ENCODE assay signal across 25 mouse cellular contexts in genomic region chr17:67687505-67687904, GRCm38 (mm10). TPM values are rescaled to one million over a fixed set of nuclear protein-coding genes. Genes with fewer than 3 reads are reported as not detected.
A peak's percentile ranks its signal among the peaks of the same experiment; 100 is the strongest.
DNase-seq lines count a peak whose midpoint lies in the region; ATAC-seq and TF ChIP-seq lines count a peak whose summit lies in the region.
"Had no signal": no experiment of that assay in that cellular context is flagged by ENCODE, and none has a peak within 500 bp of the region (broad histone marks: within the 10 kb centered on the region; RNA-seq: fewer than 3 reads in every experiment).

No protein-coding gene starts in this region.

- DNase-seq in hindbrain, embryonic 11.5 days (ENCODE audit: low spot score): no peak
- no peak for DNase-seq in neural tube, embryonic 11.5 days (ENCODE audit: low spot score)
- DNase-seq in testis, postnatal 14 days (ENCODE audit: low spot score): no peak
- no peak for DNase-seq in left cerebral cortex, adult 18-20 months (ENCODE audit: low spot score in 2 of 2)
- DNase-seq: adrenal gland, adult 2 months; adrenal gland, postnatal 10 days; adrenal gland, postnatal 25 days; cerebellum, adult 11-12 months; cerebellum, adult 2 months; cerebellum, adult 9-10 months; cerebellum, postnatal 10 days; cerebellum, postnatal 25 days had no signal

- peaks cover 3% of the 10 kb centered on the region; the same call in 1 of the 2 replicates for H3K4me1 ChIP-seq in hindbrain, embryonic 11.5 days (replicated peaks; ENCODE audit: control insufficient read depth, insufficient read depth, low read length)
- no peaks in the 10 kb centered on the region for H3K4me1 ChIP-seq in hindbrain, embryonic 16.5 days (ENCODE audit: control insufficient read depth, insufficient read depth, low read depth, low read length)
- peaks cover 6% of the 10 kb centered on the region; the same call in 1 of the 2 replicates for H3K4me1 ChIP-seq in neural tube, embryonic 11.5 days (ENCODE audit: control insufficient read depth, insufficient read depth, low read length)
- no peaks in the 10 kb centered on the region for H3K4me1 ChIP-seq in neural tube, embryonic 15.5 days
- no peaks in the 10 kb centered on the region; the same call in 1 of the 2 replicates for H3K4me1 ChIP-seq in testis, adult 2 months (ENCODE audit: control insufficient read depth, insufficient read depth, low read length)
- peaks cover 13% of the 10 kb centered on the region; the same call in 1 of the 2 replicates for H3K4me1 ChIP-seq in neural tube, embryonic 13.5 days (replicated peaks)
- H3K4me1 ChIP-seq: forebrain, embryonic 13.5 days; forebrain, embryonic 15.5 days had no signal

- TF ChIP-seq CTCF in testis, adult 2 months (IDR thresholded peaks at IDR 0.05; ENCODE audit: control insufficient read depth, insufficient read depth, insufficient replicate concordance, low read depth, low read length): no peak

- H3K9ac ChIP-seq in hindbrain, embryonic 11.5 days (ENCODE audit: low read depth, low read length): no peak overlapping the region
- no peak overlapping the region for H3K9ac ChIP-seq in hindbrain, embryonic 16.5 days (ENCODE audit: low read depth, low read length)
- H3K9ac ChIP-seq in neural tube, embryonic 11.5 days (ENCODE audit: low read length): no peak overlapping the region
- H3K9ac ChIP-seq in neural tube, embryonic 15.5 days (replicated peaks): no peak overlapping the region
- no peak overlapping the region for H3K9ac ChIP-seq in neural tube, embryonic 13.5 days
- H3K9ac ChIP-seq: embryonic facial prominence, embryonic 12.5 days; forebrain, embryonic 13.5 days; forebrain, embryonic 15.5 days had no signal

- H3K9me3 ChIP-seq in hindbrain, embryonic 11.5 days (ENCODE audit: control insufficient read depth, low read length): no peaks in the 10 kb centered on the region
- no peaks in the 10 kb centered on the region for H3K9me3 ChIP-seq in hindbrain, embryonic 16.5 days (ENCODE audit: control insufficient read depth, low read length)
- H3K9me3 ChIP-seq in neural tube, embryonic 11.5 days (ENCODE audit: control insufficient read depth, low read length): no peaks in the 10 kb centered on the region
- no peaks in the 10 kb centered on the region for H3K9me3 ChIP-seq in neural tube, embryonic 15.5 days (replicated peaks)
- H3K9me3 ChIP-seq in neural tube, embryonic 13.5 days: no peaks in the 10 kb centered on the region
- H3K9me3 ChIP-seq: embryonic facial prominence, embryonic 10.5 days; embryonic facial prominence, embryonic 12.5 days; forebrain, embryonic 13.5 days; forebrain, embryonic 15.5 days had no signal

- 35% methylated on average over 6 of the region's 6 CpGs for WGBS in hindbrain, embryonic 11.5 days
- 35% methylated on average over 6 of the region's 6 CpGs for WGBS in hindbrain, embryonic 16.5 days
- 40% methylated on average over 6 of the region's 6 CpGs for WGBS in neural tube, embryonic 11.5 days
- 33% methylated on average over 6 of the region's 6 CpGs for WGBS in neural tube, embryonic 15.5 days
- 31% methylated on average over 6 of the region's 6 CpGs for WGBS in neural tube, embryonic 13.5 days

- no peak overlapping the region for H3K27ac ChIP-seq in hindbrain, embryonic 11.5 days (ENCODE audit: low read depth, low read length)
- H3K27ac ChIP-seq in hindbrain, embryonic 16.5 days (ENCODE audit: low read depth, low read length): no peak overlapping the region
- no peak overlapping the region for H3K27ac ChIP-seq in neural tube, embryonic 11.5 days (ENCODE audit: low read depth, low read length)
- no peak overlapping the region for H3K27ac ChIP-seq in neural tube, embryonic 15.5 days (replicated peaks)
- H3K27ac ChIP-seq in testis, adult 2 months (ENCODE audit: control insufficient read depth, insufficient read depth, low read depth, low read length): no peak overlapping the region
- no peak overlapping the region for H3K27ac ChIP-seq in neural tube, embryonic 13.5 days (replicated peaks)
- H3K27ac ChIP-seq: embryonic facial prominence, embryonic 12.5 days; forebrain, embryonic 13.5 days; forebrain, embryonic 15.5 days had no signal

- no peaks in the 10 kb centered on the region for H3K36me3 ChIP-seq in hindbrain, embryonic 11.5 days (ENCODE audit: control insufficient read depth, insufficient read depth, low read length)
- H3K36me3 ChIP-seq in hindbrain, embryonic 16.5 days (ENCODE audit: control insufficient read depth, insufficient read depth, low read length): no peaks in the 10 kb centered on the region
- no peaks in the 10 kb centered on the region for H3K36me3 ChIP-seq in neural tube, embryonic 11.5 days (ENCODE audit: control insufficient read depth, insufficient read depth, low read length)
- no peaks in the 10 kb centered on the region for H3K36me3 ChIP-seq in neural tube, embryonic 15.5 days
- H3K36me3 ChIP-seq in testis, adult 2 months (ENCODE audit: control insufficient read depth, insufficient read depth, low read length): no peaks in the 10 kb centered on the region
- H3K36me3 ChIP-seq in neural tube, embryonic 13.5 days: no peaks in the 10 kb centered on the region
- H3K36me3 ChIP-seq: embryonic facial prominence, embryonic 10.5 days; embryonic facial prominence, embryonic 12.5 days; forebrain, embryonic 15.5 days had no signal

- ATAC-seq in hindbrain, embryonic 11.5 days (ENCODE audit: low FRiP score): peak; percentile 80
- no peak for ATAC-seq in hindbrain, embryonic 16.5 days
- ATAC-seq in neural tube, embryonic 11.5 days (ENCODE audit: insufficient read depth, low FRiP score, low TSS enrichment): peak; percentile 80
- no peak for ATAC-seq in neural tube, embryonic 15.5 days (ENCODE audit: low FRiP score)
- peak; percentile 71 for ATAC-seq in neural tube, embryonic 13.5 days (ENCODE audit: low read depth)
- ATAC-seq: forebrain, embryonic 13.5 days; forebrain, embryonic 15.5 days had no signal

- H3K4me3 ChIP-seq in hindbrain, embryonic 11.5 days (ENCODE audit: low read depth, low read length): no peak overlapping the region
- H3K4me3 ChIP-seq in hindbrain, embryonic 16.5 days (ENCODE audit: low read length): no peak overlapping the region
- no peak overlapping the region for H3K4me3 ChIP-seq in neural tube, embryonic 11.5 days (ENCODE audit: low read depth, low read length)
- no peak overlapping the region for H3K4me3 ChIP-seq in neural tube, embryonic 15.5 days (replicated peaks)
- peak overlapping the region; percentile 23; the same call in 1 of the 2 replicates for H3K4me3 ChIP-seq in testis, adult 2 months (ENCODE audit: control insufficient read depth, low read depth, low read length)
- H3K4me3 ChIP-seq in neural tube, embryonic 13.5 days: no peak overlapping the region
- H3K4me3 ChIP-seq: embryonic facial prominence, embryonic 10.5 days; embryonic facial prominence, embryonic 12.5 days; forebrain, embryonic 13.5 days; forebrain, embryonic 15.5 days had no signal

- no peak for TF ChIP-seq POLR2A in testis, adult 2 months (IDR thresholded peaks at IDR 0.05; ENCODE audit: control insufficient read depth, low read depth, low read length)

- H3K4me2 ChIP-seq in hindbrain, embryonic 11.5 days (replicated peaks; ENCODE audit: low read depth, low read length): no peak overlapping the region
- no peak overlapping the region for H3K4me2 ChIP-seq in hindbrain, embryonic 16.5 days (ENCODE audit: low read length)
- no peak overlapping the region for H3K4me2 ChIP-seq in neural tube, embryonic 11.5 days (ENCODE audit: low read depth)
- no peak overlapping the region for H3K4me2 ChIP-seq in neural tube, embryonic 15.5 days
- H3K4me2 ChIP-seq in neural tube, embryonic 13.5 days: no peak overlapping the region
- H3K4me2 ChIP-seq: embryonic facial prominence, embryonic 12.5 days; forebrain, embryonic 13.5 days; forebrain, embryonic 15.5 days had no signal

- H3K27me3 ChIP-seq in hindbrain, embryonic 11.5 days (ENCODE audit: control insufficient read depth, insufficient read depth, low read length): no peaks in the 10 kb centered on the region
- no peaks in the 10 kb centered on the region for H3K27me3 ChIP-seq in hindbrain, embryonic 16.5 days (replicated peaks; ENCODE audit: control insufficient read depth, insufficient read depth, low read length)
- no peaks in the 10 kb centered on the region for H3K27me3 ChIP-seq in neural tube, embryonic 11.5 days (ENCODE audit: control insufficient read depth, insufficient read depth, low read length)
- no peaks in the 10 kb centered on the region for H3K27me3 ChIP-seq in neural tube, embryonic 15.5 days (replicated peaks)
- H3K27me3 ChIP-seq in testis, adult 2 months (ENCODE audit: control insufficient read depth, insufficient read depth, low read length): no peaks in the 10 kb centered on the region
- no peaks in the 10 kb centered on the region for H3K27me3 ChIP-seq in neural tube, embryonic 13.5 days
- H3K27me3 ChIP-seq: embryonic facial prominence, embryonic 12.5 days; forebrain, embryonic 13.5 days; forebrain, embryonic 15.5 days had no signal

RNA-seq across cellular contexts. Expression of gene Lama1, which starts 9.6 kb away (rescaled TPM):
- polyA plus RNA-seq in hindbrain, embryonic 11.5 days (2014; fragmentation: Nextera tagmentation; extraction: Ambion mirVana): 15.5 and 22.1 TPM in 2 replicates
- polyA plus RNA-seq in hindbrain, embryonic 16.5 days (2015; fragmentation: Nextera tagmentation; extraction: Ambion mirVana): 6.0 and 8.9 TPM in 2 replicates
- polyA plus RNA-seq in neural tube, embryonic 11.5 days (2014; fragmentation: Nextera tagmentation; extraction: Ambion mirVana): 24.4 and 24.6 TPM in 2 replicates
- 9.2 and 10.1 TPM in 2 replicates for polyA plus RNA-seq in neural tube, embryonic 15.5 days (2015; fragmentation: Nextera tagmentation; extraction: Ambion mirVana)
- polyA plus RNA-seq in testis, adult 2 months (2012; rRNA removed): 5.1 and 6.1 TPM in 2 replicates
- polyA plus RNA-seq in neural tube, embryonic 13.5 days (2015; fragmentation: Nextera tagmentation; extraction: Ambion mirVana): 15.4 and 17.0 TPM in 2 replicates
- total RNA-seq in left cerebral cortex, adult 18-20 months (2021): 1 to 10 TPM; 3.8 to 6.0 TPM
- total RNA-seq: MEL had no signal
- polyA plus RNA-seq: C2C12 had no signal

RNA-seq across cellular contexts. Expression of gene Lrrc30, which starts 55.0 kb away (rescaled TPM):
- polyA plus RNA-seq in hindbrain, embryonic 11.5 days (2014; fragmentation: Nextera tagmentation; extraction: Ambion mirVana): not detected in 2 replicates
- not detected in 2 replicates for polyA plus RNA-seq in hindbrain, embryonic 16.5 days (2015; fragmentation: Nextera tagmentation; extraction: Ambion mirVana)
- polyA plus RNA-seq in neural tube, embryonic 11.5 days (2014; fragmentation: Nextera tagmentation; extraction: Ambion mirVana): 0.18 TPM in 1 of 2 replicates, not detected in the other
- polyA plus RNA-seq in neural tube, embryonic 15.5 days (2015; fragmentation: Nextera tagmentation; extraction: Ambion mirVana): 0.12 TPM in 1 of 2 replicates, not detected in the other
- polyA plus RNA-seq in testis, adult 2 months (2012; rRNA removed): not detected in 2 replicates
- polyA plus RNA-seq in neural tube, embryonic 13.5 days (2015; fragmentation: Nextera tagmentation; extraction: Ambion mirVana): not detected in 2 replicates
- total RNA-seq in left cerebral cortex, adult 18-20 months (2021): not detected
- total RNA-seq: ES-E14, MEL had no signal
- polyA plus RNA-seq: cerebellum, adult 2 months; cortical plate, adult 2 months; forebrain, embryonic 11.5 days; forebrain, embryonic 13.5 days; forebrain, embryonic 15.5 days had no signal

Comparison
In these comparisons a context has a peak if more than half of its experiments do, and no peak if none do; other contexts are left out.
1. ATAC-seq: peak in hindbrain, embryonic 11.5 days (single experiment), neural tube, embryonic 11.5 days (single experiment) and neural tube, embryonic 13.5 days (single experiment); none in hindbrain, embryonic 16.5 days (single experiment) and neural tube, embryonic 15.5 days (single experiment).